Mouse (Mus musculus) subcutaneous adipose tissue, adult 2 months (tissue): ENCODE measurements around the gene Hist2h2be. TPM values are rescaled to one million over a fixed set of nuclear protein-coding genes. Genes with fewer than 3 reads are reported as not detected.

Source experiments
- polyA plus RNA-seq: library from polyadenylated mRNA; depleted of rRNA; stranded (reverse); fragments of >200 nt; gene quantifications from 2 replicates; pipeline ENCODE4 v1.2.3, GENCODE M21; 2012; ENCODE audit warnings: low replicate concordance; rRNA removed

The Hist2h2be gene
- polyA plus RNA-seq, 1 experiment = 6.0 TPM

Other genes with a start within 250 kb of the Hist2h2be start
- gene Plekho1, start 225.1 kb upstream of the Hist2h2be start, polyA plus RNA-seq = 62.6 and 132 TPM in 2 replicates
- gene Vps45, start 162.7 kb upstream of the Hist2h2be start, polyA plus RNA-seq = 6.9 and 8.3 TPM in 2 replicates
- 9.3 and 15.2 TPM in 2 replicates for gene Otud7b, start 116.6 kb upstream of the Hist2h2be start, polyA plus RNA-seq
- 21.6 and 30.8 TPM in 2 replicates for gene Mtmr11, start 59.1 kb upstream of the Hist2h2be start, polyA plus RNA-seq
- 42.2 and 80.9 TPM in 2 replicates for gene Sf3b4, start 48.8 kb upstream of the Hist2h2be start, polyA plus RNA-seq
- 1.5 and 9.7 TPM in 2 replicates for gene Sv2a, start 40.0 kb upstream of the Hist2h2be start, polyA plus RNA-seq
- 55.8 and 58.3 TPM in 2 replicates for gene Bola1, start 1.4 kb upstream of the Hist2h2be start, polyA plus RNA-seq
- gene Hist2h2ab, start 1.3 kb upstream of the Hist2h2be start, polyA plus RNA-seq = 3.5 TPM in 1 of 2 replicates, not detected in the other
- 1.6 and 9.3 TPM in 2 replicates for gene Hist2h2ac, start 239 bp upstream of the Hist2h2be start, polyA plus RNA-seq
- gene Hist2h3c2, start 18.0 kb downstream of the Hist2h2be start, polyA plus RNA-seq = 33.9 and 43.2 TPM in 2 replicates
- gene Hist2h2aa2, start 19.2 kb downstream of the Hist2h2be start, polyA plus RNA-seq = 97.9 and 418 TPM in 2 replicates
- 300 and 841 TPM in 2 replicates for gene Hist2h2aa1, start 24.4 kb downstream of the Hist2h2be start, polyA plus RNA-seq
- gene Hist2h3c1, start 25.6 kb downstream of the Hist2h2be start, polyA plus RNA-seq = not detected in 2 replicates
- gene Hist2h4, start 42.2 kb downstream of the Hist2h2be start, polyA plus RNA-seq = 1.4 and 5.8 TPM in 2 replicates
- gene Hist2h3b, start 47.5 kb downstream of the Hist2h2be start, polyA plus RNA-seq = 7.6 and 40.3 TPM in 2 replicates
- 0.57 and 1.7 TPM in 2 replicates for gene Hist2h2bb, start 48.6 kb downstream of the Hist2h2be start, polyA plus RNA-seq
- 3.7 and 10.2 TPM in 2 replicates for gene Fcgr1, start 72.8 kb downstream of the Hist2h2be start, polyA plus RNA-seq
- gene BC107364, start 231.2 kb downstream of the Hist2h2be start, polyA plus RNA-seq = not detected in 2 replicates